Mouse (Mus musculus) c-Kit-negative CD71-positive TER-119-positive erythroid progenitor cells, embryonic 14.5 days (primary cell): Measurements from ENCODE around the gene Bco1.

ENCODE experiments used
- DNase-seq: peaks from one replicate; pipeline ENCODE4 v3.0.0-alpha.2; 2013; ENCODE audit warnings: low read depth, low spot score

The Bco1 gene

GRCm38 (mm10) chr8:117089802-117090201 lies 5.9 kb upstream of the Bco1 start:
- no peak for DNase-seq

DNA sequence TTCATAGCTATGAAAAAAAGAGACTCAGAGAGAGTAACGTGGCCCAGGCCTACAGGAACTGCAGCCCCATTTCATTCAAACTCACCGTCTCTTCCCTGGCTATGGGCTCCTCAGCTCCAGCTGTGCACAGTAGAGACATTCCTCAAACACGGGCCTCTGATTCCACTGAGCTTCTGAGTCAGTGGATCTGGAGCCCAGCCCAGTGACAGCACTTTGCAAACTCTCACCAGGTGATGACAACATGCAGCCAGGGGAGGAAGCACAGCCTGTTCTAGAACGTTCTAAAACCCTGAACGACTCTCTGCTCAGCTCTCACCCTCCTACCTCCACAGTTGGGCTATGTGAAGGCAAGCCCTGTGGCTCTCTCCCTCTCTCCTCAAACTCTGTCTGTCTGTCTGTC lies 1.6 kb upstream of the Bco1 start:
- DNase-seq = no peak

- no peak for DNase-seq
These were observed 1.5 kb downstream of the Bco1 start for GRCm38 (mm10) chr8:117097051-117097563.

DNA sequence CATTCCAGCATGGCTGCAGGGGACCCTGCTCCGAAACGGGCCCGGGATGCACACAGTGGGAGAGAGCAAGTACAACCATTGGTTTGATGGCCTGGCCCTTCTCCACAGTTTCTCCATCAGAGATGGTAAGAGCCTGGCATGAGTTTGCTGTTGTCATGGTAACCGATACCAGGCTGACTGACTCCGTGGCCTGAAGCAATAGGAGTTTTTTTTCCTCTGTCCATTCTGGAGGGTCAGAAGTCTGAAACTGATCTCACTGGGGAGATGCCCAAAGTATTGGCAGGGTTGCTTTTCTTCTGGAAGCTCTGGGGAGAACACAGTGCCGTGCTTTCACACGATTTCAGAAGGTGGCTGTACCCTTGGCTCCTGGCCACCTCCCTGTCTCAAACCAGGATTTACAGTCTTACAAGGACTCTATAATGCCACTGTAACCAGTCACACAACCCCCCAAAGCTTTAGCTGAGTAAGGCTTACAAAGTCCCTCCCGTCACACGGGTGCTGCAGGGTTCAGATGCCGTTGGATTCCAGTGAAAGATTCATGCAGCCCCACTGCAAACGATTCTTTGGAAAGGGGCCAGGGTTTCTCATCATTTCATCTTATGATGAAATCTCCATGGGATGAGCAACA lies 2.0 kb downstream of the Bco1 start:
- no peak for DNase-seq

- peak; percentile 52 for DNase-seq
These were observed 11.9 kb downstream of the Bco1 start for GRCm38 (mm10) chr8:117107533-117107932.

DNA sequence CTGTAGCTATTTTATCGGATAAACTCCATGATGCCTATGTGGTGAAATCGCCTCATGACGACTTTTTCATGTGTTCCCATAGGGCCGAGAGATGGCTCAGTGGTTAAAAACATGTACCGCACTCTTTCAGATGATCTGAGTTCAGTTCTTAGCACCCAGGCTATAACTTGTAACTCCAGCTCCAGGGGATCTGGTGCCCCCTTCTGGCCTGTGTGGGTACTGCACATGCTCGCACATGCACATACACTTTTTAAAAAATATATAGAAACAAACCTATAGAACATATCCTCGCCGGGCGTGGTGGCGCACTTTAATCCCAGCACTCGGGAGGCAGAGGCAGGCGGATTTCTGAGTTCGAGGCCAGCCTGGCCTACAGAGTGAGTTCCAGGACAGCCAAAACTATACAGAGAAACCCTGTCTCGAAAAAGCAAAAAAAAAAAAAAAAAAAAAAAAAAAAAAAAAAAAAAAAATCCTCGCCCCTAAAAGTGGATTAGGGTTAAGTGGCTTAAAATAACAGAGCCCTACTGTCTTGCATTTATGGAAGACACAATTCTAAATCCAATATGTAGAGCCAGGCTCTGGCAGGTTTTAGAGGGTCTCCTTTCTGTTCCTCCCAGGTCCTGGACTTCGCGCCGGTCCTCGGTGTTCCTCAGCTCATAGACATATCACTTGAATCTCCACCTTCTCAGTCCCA lies 13.5 kb downstream of the Bco1 start:
- no peak for DNase-seq

GRCm38 (mm10) chr8:117109801-117110390 lies 14.2 kb downstream of the Bco1 start:
- no peak for DNase-seq

DNA sequence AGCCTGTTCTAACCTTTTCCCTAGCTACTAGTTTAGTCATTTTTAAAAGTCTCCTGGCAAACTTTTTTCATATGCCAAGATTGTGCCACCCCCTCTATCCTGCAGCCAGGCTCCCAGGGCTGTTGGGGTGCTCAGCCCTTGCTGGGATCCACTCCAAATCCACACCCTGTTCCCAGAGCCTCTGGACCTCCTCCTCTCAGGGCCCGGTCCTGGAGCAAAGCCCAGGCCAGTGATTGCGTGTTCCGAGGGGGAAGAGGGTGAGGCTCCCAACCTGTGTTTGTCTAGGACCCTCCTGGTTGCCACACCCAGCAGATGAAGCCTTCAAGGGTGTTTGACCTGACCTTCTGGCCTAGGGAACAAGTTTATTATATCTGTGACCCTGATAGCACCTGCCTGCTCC lies 16.0 kb downstream of the Bco1 start:
- no peak for DNase-seq

DNA sequence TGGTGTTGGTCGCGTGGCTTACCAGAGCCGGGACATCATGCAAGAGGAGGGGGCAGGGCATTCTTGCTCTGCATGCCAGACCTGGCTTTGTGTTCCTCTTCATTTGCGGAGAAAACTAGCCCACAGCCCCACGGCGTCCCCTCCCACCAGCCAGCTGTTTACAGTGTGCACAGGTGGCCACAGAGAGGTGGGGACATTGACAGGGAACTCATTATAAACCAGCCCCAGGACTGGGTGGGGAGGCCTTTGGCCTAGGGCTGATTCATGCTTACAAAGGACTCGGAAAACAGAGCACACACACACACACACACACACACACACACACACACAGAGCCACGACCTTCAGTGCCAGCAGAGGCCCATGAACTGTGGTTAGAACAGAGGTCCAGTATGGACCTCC lies 16.6 kb downstream of the Bco1 start:
- DNase-seq = no peak

DNA sequence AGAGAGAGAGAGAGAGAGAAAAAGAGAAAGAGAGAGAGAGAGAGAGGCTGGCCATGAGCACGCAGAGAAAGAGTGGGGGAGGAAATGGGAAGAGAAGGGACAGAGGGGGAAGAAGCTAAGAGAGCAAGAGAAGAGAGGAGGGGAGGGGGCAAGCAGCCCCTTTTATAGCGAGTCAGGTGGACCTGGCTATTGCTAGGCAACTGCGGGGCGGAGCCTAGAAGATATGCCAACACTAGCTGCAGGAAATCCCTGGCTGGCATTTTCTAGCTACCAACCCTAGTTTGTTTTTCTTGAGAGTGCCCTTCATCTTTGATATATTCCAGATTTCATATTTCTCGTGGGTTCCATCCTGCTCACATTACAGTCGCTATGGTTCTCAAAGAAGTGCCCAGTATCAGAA lies 19.4 kb downstream of the Bco1 start:
- DNase-seq = no peak

GRCm38 (mm10) chr8:117115676-117116446 lies 20.2 kb downstream of the Bco1 start:
- DNase-seq = peak; percentile 15

GRCm38 (mm10) chr8:117116534-117116933 lies 20.9 kb downstream of the Bco1 start:
- DNase-seq = no peak

DNA sequence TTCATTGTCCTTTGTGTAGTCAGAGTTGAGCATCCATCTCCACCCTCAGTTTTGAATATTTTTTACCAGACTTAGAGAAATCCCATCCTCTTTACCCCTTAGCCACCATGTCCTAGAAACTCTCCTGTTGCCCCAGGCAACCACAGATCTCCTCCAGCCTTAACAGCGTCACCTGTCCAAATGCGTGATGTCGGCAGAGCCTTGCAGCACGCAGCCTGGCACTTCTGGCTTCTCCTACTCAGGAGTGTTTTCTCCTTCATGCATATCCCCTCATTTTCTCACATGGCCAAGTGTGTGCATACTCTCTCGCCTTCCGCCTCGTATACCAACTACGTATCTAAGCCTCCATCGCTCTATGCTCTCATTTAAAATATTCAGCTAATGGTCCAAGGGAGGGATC lies 22.8 kb downstream of the Bco1 start:
- no peak for DNase-seq

- no peak for DNase-seq
These were observed 25.6 kb downstream of the Bco1 start for GRCm38 (mm10) chr8:117121277-117121676.

DNA sequence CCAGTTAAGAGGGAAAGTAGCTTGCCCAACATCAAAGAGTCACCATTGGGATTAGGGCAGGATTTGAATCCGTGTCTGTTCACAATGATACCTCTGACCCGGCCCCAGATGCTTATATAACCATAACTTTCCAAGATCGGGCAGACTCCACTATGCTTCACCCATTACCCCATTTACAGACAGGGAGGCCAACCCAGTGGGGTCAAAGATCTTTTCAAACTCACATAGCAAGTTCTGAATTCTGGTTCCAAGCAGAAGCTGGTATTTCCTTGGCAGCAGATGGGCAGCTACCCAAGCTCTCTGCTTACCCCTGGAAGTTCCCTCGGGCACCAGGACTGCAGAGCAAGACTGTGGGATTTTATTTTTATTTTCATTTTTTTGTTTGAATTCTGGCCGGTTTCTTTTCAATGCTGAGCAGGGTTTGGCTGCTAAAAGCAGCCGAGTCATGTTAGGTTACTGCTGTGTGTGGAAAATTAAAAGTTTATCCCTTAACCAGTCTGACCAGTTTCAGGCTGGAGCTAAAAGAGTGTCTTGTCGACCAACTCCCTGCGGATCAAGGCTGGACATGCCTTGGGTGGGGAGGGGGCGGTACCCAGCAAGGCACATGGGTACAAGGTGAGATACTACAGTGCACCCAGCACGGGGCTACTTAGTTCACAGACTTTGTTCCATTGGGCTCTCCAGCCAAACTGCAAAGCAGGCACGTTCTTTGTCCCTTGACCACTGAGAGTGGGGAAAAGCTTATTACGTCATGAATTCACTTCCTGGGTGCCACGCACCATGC lies 28.4 kb downstream of the Bco1 start:
- no peak for DNase-seq

DNA sequence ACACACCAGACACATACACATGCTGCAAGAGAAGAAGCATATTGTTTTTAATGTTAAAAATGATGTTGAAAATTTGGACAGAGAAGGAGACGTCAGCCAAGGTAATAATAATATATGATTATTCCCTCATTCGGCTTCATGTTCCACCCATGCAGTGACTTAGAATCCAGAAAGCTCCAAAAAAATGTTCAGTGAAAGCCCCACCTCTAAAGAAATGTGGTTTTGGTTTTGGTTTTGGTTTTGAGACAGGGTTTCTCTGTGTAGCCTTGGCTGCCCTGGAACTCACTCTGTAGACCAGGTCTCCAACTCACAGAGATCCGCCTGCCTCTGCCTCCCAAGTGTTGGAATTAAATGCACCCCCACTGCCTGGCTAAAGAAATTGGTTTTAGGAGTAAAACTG lies 30.2 kb downstream of the Bco1 start:
- no peak for DNase-seq

- no peak for DNase-seq
These were observed 30.8 kb downstream of the Bco1 start for GRCm38 (mm10) chr8:117126411-117126810.

DNA sequence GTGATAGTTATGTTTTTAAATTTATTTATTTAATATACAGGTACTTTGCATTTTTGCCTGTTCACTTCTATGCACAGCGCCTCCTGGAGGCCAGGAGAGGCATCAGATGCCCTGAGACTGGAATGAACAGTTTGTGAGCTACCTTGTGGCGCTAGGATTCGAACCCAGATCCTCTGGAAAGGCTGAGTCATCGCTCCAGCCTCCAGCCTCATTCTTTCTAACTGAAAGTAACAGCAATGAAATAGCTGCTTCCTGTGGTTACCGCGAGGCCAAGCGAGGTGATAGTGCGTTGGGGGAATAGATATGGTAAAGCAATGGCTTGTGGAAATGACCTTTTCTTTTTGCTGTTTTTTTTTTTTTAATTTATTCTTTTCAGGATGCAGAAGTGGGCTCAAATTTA lies 31.4 kb downstream of the Bco1 start:
- no peak for DNase-seq

- DNase-seq = no peak
These were observed 38.0 kb downstream of the Bco1 start for GRCm38 (mm10) chr8:117133702-117134101.

DNA sequence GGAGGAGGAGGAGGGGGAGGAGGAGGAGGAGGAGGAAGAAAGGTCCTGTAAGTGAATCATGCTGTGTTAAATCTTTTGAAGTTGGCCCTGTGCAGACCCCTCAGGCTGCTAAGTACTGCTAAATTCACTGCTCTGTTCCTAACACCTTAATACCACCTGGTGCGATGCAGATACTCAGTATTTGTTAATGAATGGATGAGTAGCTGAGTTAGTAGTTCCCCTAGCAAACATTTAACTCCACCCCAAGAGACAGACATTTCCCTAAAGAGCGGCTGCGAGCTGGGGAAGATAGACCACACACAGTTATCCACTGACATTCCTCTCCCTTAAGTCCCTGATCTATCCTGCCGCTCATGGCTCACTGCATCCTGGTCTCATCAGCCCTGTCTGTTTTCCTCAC lies 40.7 kb downstream of the Bco1 start:
- DNase-seq = no peak

DNA sequence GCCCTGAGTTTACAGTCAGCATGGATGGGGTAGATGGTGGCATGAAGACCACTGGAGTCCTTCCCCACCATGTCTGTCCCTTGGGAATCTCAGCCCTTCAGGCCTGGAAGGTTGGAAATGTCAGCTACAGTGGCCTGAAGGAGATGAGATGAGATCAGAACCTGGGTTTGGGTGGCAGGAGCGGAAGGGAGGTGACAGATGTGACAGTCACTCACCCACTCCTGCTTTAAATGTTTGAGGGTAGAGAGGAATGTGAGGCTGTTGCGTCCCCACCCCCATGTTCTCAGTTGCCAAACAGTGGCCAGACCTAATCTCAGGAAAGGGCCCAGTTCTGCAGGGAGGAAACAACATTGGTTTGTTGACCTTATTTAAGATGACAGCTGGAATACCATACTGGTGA lies 41.1 kb downstream of the Bco1 start:
- DNase-seq = no peak
